Mouse (Mus musculus) neural tube, embryonic 12.5 days (tissue): Measurements from ENCODE around the gene Nuak1. TPM values are rescaled to one million over a fixed set of nuclear protein-coding genes. Genes with fewer than 3 reads are reported as not detected.

Experiments used
- ATAC-seq: fragments of 200-750 bp; cut with Nextera tagmentation; 2 replicates; pipeline ENCODE4 v1.8.0; 2017; ENCODE audit warnings: low read depth, mild to moderate bottlenecking, moderate TSS enrichment, moderate library complexity; ENCODE audit not compliant: low FRiP score
- H3K27ac ChIP-seq: fragments of 300-500 bp; sonication (generic); 2 replicates; pipeline ENCODE4 v1.5.1; 2016
- H3K27me3 ChIP-seq: fragments of 300-500 bp; sonication (generic); replicated peaks from 2 replicates; pipeline ENCODE4 v1.6.1; 2016; ENCODE audit warnings: mild to moderate bottlenecking
- H3K36me3 ChIP-seq: fragments of 300-500 bp; sonication (generic); 2 replicates; pipeline ENCODE4 v1.6.1; 2016; ENCODE audit warnings: mild to moderate bottlenecking
- H3K4me1 ChIP-seq: fragments of 300-500 bp; sonication (generic); 2 replicates; pipeline ENCODE4 v1.6.1; 2016
- H3K4me2 ChIP-seq: fragments of 300-500 bp; sonication (generic); replicated peaks from 2 replicates; pipeline ENCODE4 v1.6.1; 2016; ENCODE audit warnings: mild to moderate bottlenecking
- H3K4me3 ChIP-seq: fragments of 300-500 bp; sonication (generic); 2 replicates; pipeline ENCODE4 v1.5.1; 2016
- H3K9ac ChIP-seq: fragments of 300-500 bp; sonication (generic); 2 replicates; pipeline ENCODE4 v1.6.1; 2016; ENCODE audit warnings: mild to moderate bottlenecking
- H3K9me3 ChIP-seq: fragments of 300-500 bp; sonication (generic); 2 replicates; pipeline ENCODE4 v1.6.1; 2016; ENCODE audit warnings: mild to moderate bottlenecking
- WGBS: fragments of 180-500 bp; shearing (Covaris S2); methylation state at CpG from one replicate; pipeline ENCODE4 v1.1.7; 2016; 5-methylcytosine and 5-hydroxymethylcytosine counted together
- polyA plus RNA-seq: library from polyadenylated mRNA; unstranded; fragments of >200 nt; fragmentation: Nextera tagmentation; extraction: Ambion mirVana; gene quantifications from 2 replicates; pipeline ENCODE4 v1.2.1, GENCODE M21; 2016

Gene Nuak1
- polyA plus RNA-seq, 1 experiment from 2014 or later: 4.8 TPM

DNA sequence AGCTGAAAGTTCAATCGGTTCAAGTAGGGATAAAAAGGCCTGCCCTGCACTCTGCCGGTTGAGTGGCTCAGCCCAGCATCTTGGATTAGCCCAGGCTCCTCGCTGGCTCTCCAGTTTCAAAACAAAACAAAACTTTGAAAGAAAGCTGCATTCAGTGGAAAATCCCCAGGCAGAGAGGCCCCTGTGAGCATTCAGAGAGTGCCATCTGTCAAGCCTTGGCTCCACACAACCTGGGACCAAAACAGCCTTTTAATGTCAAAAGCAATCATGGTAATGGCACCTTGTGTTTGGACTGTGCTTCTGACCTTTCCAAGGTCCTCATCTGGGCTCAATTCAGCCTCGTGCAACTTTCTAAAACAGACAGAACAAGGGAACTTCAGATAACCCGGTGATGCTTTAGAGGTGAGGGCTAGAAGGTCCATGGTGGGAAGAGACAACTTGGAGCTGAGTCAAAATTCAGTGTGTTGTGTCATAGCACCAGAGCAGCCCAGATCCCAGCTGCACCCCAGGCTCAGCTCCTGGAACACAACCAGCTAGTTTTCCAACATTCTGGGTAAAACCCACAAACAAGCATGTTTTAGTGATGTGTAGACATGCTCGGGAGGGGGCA lies 27.3 kb upstream of the Nuak1 start:
- H3K4me2 ChIP-seq: no peak overlapping the region

DNA sequence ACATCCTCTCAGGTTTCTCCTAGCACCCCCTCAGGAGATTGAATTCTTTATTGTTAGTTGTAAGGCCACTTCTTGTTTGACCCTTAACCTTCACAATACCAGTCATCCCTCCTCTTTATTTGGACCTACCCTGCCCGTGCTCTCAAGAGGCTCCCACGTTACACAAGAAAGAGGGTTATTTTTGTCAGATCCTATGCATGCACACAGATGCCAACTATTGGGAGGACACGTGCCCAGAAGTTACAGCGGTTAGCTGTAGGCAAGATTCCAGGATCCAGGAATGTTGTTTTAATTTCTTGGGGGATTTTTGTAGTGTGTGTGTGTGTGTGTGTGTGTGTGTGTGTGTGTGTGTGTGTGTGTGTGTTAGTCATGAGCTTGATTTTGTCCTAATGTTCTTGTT lies 25.1 kb upstream of the Nuak1 start:
- Histone ChIP-seq H3K27me3 (no peaks in the 10 kb centered on the region), H3K4me3 (no peak overlapping the region), H3K9me3 (no peaks in the 10 kb centered on the region), H3K9ac (no peak overlapping the region), H3K4me1 (no peaks in the 10 kb centered on the region), H3K36me3 (no peaks in the 10 kb centered on the region), H3K27ac (no peak overlapping the region), H3K4me2 (no peak overlapping the region)
- 77% methylated on average over 4 of the region's 4 CpGs for WGBS
- ATAC-seq: no peak

More for the DNA sequence above, 27.3 kb upstream of the Nuak1 start:
- WGBS: 49% methylated on average over 6 of the region's 6 CpGs
- no peak overlapping the region for H3K27ac ChIP-seq
- no peaks in the 10 kb centered on the region for H3K4me1 ChIP-seq
- no peaks in the 10 kb centered on the region for H3K36me3 ChIP-seq
- ATAC-seq: no peak
- H3K9ac ChIP-seq: no peak overlapping the region
- no peaks in the 10 kb centered on the region for H3K27me3 ChIP-seq
- no peaks in the 10 kb centered on the region for H3K9me3 ChIP-seq
- no peak overlapping the region for H3K4me3 ChIP-seq

DNA sequence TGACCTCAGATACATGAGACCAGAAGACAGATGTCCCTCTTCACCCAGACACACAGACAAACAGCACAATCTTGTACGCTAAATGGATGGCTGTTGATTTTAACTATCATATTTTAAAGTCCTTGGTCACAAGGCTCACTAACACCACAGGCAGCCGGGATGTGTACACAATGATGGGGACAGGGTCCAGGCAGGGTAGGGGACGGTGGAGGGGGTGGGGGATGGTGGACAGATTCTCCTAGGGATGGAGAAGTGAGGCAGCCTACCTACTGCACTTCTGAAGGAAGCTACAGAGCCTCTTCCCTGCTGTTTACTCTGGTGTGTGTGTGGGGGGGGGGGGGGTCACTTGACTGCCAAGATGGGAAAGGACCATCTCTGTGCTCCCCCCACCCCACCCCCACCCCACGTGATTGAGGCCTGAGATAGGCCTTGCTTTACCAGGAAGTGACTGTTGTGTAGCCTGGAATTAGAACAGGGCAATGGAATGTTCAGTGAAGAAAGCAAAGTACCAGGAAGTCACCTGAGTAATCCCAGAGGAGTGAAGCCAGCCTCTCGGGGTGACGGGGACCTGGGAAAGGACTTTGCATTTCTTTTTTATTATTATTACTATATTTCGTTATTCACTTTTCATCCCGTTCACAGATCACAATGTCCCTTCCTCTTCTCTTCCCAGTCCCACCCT lies 20.2 kb upstream of the Nuak1 start:
- Histone ChIP-seq H3K36me3 (no peaks in the 10 kb centered on the region), H3K9me3 (no peaks in the 10 kb centered on the region), H3K4me1 (no peaks in the 10 kb centered on the region), H3K9ac (no peak overlapping the region), H3K27me3 (no peaks in the 10 kb centered on the region), H3K4me3 (no peak overlapping the region), H3K4me2 (no peak overlapping the region), H3K27ac (no peak overlapping the region)
- 83% methylated on average over 8 of the region's 8 CpGs for WGBS
- no peak for ATAC-seq

DNA sequence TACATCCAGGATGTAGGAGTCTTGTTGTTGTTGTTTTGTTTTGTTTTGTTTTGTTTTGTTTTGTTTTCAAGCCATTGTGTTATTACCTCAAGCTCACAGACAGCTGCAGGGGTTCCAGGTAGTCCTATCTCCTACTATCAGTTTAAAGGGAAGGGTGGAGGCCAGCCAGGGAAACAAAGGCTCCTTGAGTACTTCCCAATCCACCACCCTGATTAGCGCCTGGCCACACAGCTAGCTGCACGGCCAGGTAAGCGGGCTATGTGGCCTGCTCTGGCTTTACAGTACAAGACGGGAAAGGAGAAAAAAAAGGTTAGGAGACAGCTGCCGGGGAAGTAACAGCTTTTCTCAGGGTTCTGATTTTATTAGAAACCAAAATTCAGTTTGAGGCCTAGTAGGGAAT lies 17.7 kb upstream of the Nuak1 start:
- no peak overlapping the region for H3K27ac ChIP-seq
- H3K4me3 ChIP-seq: no peak overlapping the region
- ATAC-seq: no peak
- H3K27me3 ChIP-seq: no peaks in the 10 kb centered on the region
- H3K4me1 ChIP-seq: no peaks in the 10 kb centered on the region
- no peaks in the 10 kb centered on the region for H3K36me3 ChIP-seq
- H3K9ac ChIP-seq: no peak overlapping the region
- H3K4me2 ChIP-seq: no peak overlapping the region
- 87% methylated on average over 5 of the region's 5 CpGs for WGBS
- H3K9me3 ChIP-seq: no peaks in the 10 kb centered on the region

DNA sequence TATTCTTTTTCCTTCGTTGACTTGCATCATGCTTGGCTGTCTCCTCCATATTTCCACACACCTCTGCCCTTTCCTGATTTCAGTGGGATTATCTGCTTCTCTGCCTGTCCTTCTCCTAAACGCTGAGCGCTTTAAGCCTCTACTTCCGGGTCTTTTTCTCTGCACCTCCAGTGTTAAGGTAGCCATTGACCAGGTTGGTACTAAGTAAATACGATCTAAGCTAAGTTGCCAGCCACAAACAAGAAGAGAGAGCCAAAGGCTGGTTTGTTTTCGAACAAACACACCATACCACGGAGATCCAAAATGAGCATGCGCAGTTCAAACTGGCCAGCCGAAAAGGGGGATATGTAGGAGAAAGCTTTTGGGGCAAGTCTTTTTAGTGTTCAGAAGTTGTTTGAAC lies 17.1 kb upstream of the Nuak1 start:
- 90% methylated on average over 9 of the region's 9 CpGs for WGBS
- Histone ChIP-seq H3K27ac (no peak overlapping the region), H3K36me3 (no peaks in the 10 kb centered on the region), H3K9me3 (no peaks in the 10 kb centered on the region), H3K4me2 (no peak overlapping the region), H3K27me3 (no peaks in the 10 kb centered on the region), H3K4me1 (no peaks in the 10 kb centered on the region), H3K9ac (no peak overlapping the region), H3K4me3 (no peak overlapping the region)
- ATAC-seq: no peak

DNA sequence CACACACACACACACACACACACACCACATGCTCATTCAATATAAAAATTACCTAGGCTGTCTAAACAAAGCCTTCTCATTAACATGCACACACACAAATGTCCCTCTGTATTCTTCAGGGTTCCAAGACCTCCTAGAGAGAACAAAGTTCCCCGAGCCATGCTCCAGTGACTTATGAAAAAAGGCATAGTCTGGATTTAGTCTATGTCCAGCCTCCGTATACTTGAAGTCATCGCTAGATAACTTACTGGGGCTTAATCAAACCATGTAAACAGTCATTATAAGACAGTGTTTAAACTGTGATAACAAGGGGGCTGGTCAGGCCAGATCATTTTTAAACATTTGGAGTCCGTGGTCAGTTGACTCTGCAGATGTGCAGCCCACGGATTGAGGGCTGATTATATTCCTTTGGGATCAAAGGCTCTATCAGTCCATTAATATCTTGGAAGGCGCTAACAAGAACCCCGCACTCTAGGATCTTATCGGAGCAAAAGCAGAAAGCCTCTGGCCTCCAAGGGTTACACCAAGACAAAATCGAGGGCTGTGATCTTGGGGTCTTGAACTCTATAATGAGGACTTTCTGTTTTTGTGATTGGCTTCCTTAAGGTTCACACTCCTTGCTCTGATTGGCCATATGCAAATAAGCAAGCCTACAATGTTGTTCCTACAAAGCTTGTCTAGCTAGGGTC lies 16.4 kb upstream of the Nuak1 start:
- Histone ChIP-seq H3K9ac (no peak overlapping the region), H3K9me3 (no peaks in the 10 kb centered on the region), H3K36me3 (no peaks in the 10 kb centered on the region), H3K27ac (no peak overlapping the region), H3K4me3 (no peak overlapping the region), H3K27me3 (no peaks in the 10 kb centered on the region), H3K4me1 (no peaks in the 10 kb centered on the region), H3K4me2 (no peak overlapping the region)
- WGBS: 75% methylated on average over 9 of the region's 9 CpGs
- no peak for ATAC-seq

DNA sequence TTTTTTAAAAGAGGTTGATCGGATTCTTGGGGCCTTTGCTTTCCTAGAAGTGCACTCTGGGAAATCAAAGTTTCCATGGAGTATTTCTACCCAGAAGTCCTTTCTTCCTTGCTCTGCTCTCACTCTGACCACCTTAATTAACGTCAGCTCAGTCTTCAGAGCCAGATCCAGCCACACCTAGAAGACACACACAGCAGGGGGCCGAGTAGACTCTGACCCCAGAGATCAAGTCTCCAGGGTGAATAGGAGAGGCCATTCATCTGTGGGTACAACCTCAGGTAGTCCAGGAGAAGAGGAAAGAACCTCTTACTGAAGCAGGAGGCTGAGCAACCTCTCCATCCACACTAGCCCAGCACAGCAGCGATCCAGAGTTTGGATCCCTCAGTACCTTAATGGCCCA lies 11.5 kb upstream of the Nuak1 start:
- H3K36me3 ChIP-seq: no peaks in the 10 kb centered on the region
- peaks cover 5% of the 10 kb centered on the region for H3K4me1 ChIP-seq
- WGBS: 77% methylated on average over 4 of the region's 4 CpGs
- H3K4me3 ChIP-seq: no peak overlapping the region
- H3K27me3 ChIP-seq: no peaks in the 10 kb centered on the region
- H3K9ac ChIP-seq: no peak overlapping the region
- ATAC-seq: no peak
- H3K9me3 ChIP-seq: no peaks in the 10 kb centered on the region
- no peak overlapping the region for H3K27ac ChIP-seq
- no peak overlapping the region for H3K4me2 ChIP-seq

DNA sequence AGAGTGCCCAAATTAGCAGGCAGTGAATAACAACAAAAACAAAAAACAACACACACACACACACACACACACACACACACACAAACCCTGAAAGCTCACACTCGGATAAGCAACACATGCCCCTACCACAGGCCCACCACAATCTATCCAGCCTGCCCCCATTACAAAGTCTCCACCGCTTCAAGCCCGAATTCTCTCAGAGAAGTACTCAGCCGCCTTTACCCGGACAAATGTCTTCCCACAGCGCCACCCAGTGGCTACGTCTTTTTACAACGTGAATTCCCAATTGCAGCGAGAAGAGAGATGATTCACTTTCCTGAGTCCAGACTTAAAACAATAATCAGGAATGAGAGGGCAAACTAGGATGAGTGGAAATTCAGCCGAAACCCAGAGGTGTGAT lies 10.3 kb upstream of the Nuak1 start:
- H3K9ac ChIP-seq: no peak overlapping the region
- H3K4me1 ChIP-seq: peaks cover 5% of the 10 kb centered on the region
- no peak overlapping the region for H3K4me3 ChIP-seq
- ATAC-seq: peak; percentile 35; the same call in 1 of the 2 replicates
- H3K27ac ChIP-seq: no peak overlapping the region
- 3% methylated on average over 10 of the region's 10 CpGs for WGBS
- H3K9me3 ChIP-seq: no peaks in the 10 kb centered on the region
- no peaks in the 10 kb centered on the region for H3K36me3 ChIP-seq
- H3K4me2 ChIP-seq: no peak overlapping the region
- no peaks in the 10 kb centered on the region for H3K27me3 ChIP-seq

DNA sequence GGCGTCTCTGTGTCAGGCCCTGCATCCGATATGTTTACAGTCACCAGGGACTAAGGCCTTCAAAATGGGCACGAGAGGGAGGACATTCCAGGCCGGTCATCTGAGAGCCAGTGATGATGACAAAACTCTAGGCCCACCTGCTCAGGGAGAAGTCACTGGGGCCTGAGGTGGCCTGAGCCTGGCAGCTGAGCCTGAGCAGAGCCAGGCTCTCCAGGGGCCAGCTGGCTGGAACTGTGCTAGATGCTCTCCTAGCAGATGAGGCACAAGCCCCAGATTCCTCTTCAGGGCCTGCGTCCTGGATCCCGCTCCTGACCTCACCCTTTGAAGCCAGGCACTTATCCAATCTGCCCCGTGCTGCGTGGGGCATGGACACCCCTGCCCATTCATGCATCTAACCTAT lies 9.3 kb upstream of the Nuak1 start:
- no peak overlapping the region for H3K4me3 ChIP-seq
- no peaks in the 10 kb centered on the region for H3K27me3 ChIP-seq
- peaks cover 5% of the 10 kb centered on the region for H3K4me1 ChIP-seq
- no peak for ATAC-seq
- no peak overlapping the region for H3K4me2 ChIP-seq
- H3K9me3 ChIP-seq: no peaks in the 10 kb centered on the region
- no peak overlapping the region for H3K27ac ChIP-seq
- H3K9ac ChIP-seq: no peak overlapping the region
- 85% methylated on average over 8 of the region's 8 CpGs for WGBS
- H3K36me3 ChIP-seq: no peaks in the 10 kb centered on the region

DNA sequence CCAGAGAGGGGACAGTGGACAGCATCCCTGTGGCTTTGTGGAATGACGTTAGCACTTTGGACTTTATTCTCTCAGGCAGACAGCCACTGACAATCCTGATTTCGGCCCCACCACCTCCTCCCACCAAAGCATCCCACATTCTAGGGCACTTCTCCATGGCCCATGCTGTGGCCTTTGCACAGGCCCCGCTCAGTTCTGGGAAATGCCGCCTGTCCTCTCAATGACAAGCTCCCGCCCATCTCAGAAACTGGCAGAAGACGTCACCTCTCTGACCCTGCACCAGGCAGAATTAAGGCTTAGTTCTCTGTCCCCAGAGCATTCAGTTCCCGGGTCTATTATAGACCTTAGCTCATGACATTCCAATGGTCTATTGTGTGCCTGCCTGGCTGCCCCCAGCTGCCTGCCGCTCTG lies 7.0 kb upstream of the Nuak1 start:
- Histone ChIP-seq H3K9me3 (no peaks in the 10 kb centered on the region), H3K4me1 (peaks cover 13% of the 10 kb centered on the region), H3K27ac (no peak overlapping the region), H3K4me3 (no peak overlapping the region), H3K27me3 (no peaks in the 10 kb centered on the region), H3K36me3 (no peaks in the 10 kb centered on the region), H3K9ac (no peak overlapping the region), H3K4me2 (no peak overlapping the region)
- 9% methylated on average over 8 of the region's 8 CpGs for WGBS
- peak; percentile 60; the same call in 1 of the 2 replicates for ATAC-seq

DNA sequence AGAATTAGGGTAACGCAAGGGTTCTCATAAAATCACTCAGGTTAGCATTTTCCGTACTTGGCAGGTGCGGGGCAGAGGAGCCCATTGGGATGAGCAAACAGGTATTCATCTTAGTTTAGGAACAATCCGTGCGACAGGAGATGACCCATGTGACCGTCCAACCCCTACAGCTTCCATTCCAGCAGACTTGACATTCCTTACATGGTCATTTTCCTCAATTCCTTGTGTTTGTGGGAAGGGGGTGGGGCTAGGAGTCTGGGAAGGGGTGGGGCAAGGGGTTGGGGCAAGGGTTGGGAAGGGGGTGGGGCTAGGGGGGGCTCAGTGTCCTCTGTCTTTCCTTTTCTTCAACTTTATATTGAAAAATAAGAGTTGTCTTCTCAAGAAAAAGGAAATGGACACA lies 6.3 kb upstream of the Nuak1 start:
- no peaks in the 10 kb centered on the region for H3K9me3 ChIP-seq
- ATAC-seq: no peak
- WGBS: 67% methylated on average over 6 of the region's 6 CpGs
- no peak overlapping the region for H3K4me2 ChIP-seq
- H3K4me1 ChIP-seq: peaks cover 21% of the 10 kb centered on the region
- no peaks in the 10 kb centered on the region for H3K36me3 ChIP-seq
- no peak overlapping the region for H3K4me3 ChIP-seq
- no peak overlapping the region for H3K27ac ChIP-seq
- no peak overlapping the region for H3K9ac ChIP-seq
- no peaks in the 10 kb centered on the region for H3K27me3 ChIP-seq

DNA sequence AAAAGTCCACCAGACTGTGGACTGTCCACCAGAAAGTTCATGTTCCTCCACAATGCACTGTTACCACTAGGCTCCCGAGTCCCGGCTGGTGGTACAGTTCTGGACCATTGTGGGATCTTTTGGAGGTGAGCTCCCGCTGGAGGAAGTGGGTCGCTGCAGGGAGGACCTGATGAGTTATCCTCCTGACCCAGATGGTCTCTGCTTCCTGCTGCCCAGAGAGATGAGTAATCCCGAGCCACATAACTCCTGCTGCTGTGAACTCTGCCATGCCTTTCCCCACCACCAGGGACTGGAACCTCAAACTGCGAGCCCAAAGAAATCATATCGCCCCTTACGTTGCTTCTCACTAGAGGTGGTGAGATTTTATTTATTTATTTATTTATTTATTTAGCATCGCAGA lies 4.0 kb upstream of the Nuak1 start:
- no peak for ATAC-seq
- 79% methylated on average over 9 of the region's 9 CpGs for WGBS

More for the DNA sequence above, 4.0 kb upstream of the Nuak1 start:
- Histone ChIP-seq H3K9ac (no peak overlapping the region), H3K9me3 (no peaks in the 10 kb centered on the region), H3K27ac (no peak overlapping the region), H3K27me3 (no peaks in the 10 kb centered on the region), H3K4me3 (no peak overlapping the region), H3K36me3 (no peaks in the 10 kb centered on the region), H3K4me2 (no peak overlapping the region), H3K4me1 (peaks cover 26% of the 10 kb centered on the region)
